Mouse (Mus musculus): ENCODE measurements at regions not wholly inside any gene's neighbourhood (a gene's known extent, or its start where the extent isn't known, plus 50 kb on each side); places are given as distances from the start of the nearest gene placed in this dataset.

- TF ChIP-seq CTCF (IDR thresholded peaks at IDR 0.05; ENCODE audit: control insufficient read depth, insufficient read depth, insufficient read length) (no peak), MAX (IDR thresholded peaks at IDR 0.05) (no peak), USF1 (IDR thresholded peaks at IDR 0.05; ENCODE audit: low read depth) (no peak), MYOD1 (IDR thresholded peaks at IDR 0.05; ENCODE audit: control insufficient read depth, insufficient read length, low read depth) (no peak), MYOG (IDR thresholded peaks at IDR 0.05; ENCODE audit: control insufficient read depth, extremely low read depth, insufficient read length) (no peak), CEBPB (IDR thresholded peaks at IDR 0.05; ENCODE audit: low read depth) (no peak)
Measured at GRCm38 (mm10) chr17:44432524-44433295, 244.3 kb downstream of the Clic5 start.
